Mouse (Mus musculus) retina, adult 2 months (tissue): ENCODE results near the gene Arhgap28.
"Not testable (repeated sequence)": the region's sequence is repeated elsewhere in the genome, so short reads cannot be mapped to it uniquely, and the experiment has no call there.

Source experiments
- DNase-seq: peaks from one replicate; pipeline ENCODE4 v3.0.0-alpha.2; 2012; ENCODE audit warnings: low read depth, low spot score

Arhgap28 gene

GRCm38 (mm10) chr17:67888081-67888480 is 115.8 kb downstream of the Arhgap28 start:
- DNase-seq = no peak

DNA sequence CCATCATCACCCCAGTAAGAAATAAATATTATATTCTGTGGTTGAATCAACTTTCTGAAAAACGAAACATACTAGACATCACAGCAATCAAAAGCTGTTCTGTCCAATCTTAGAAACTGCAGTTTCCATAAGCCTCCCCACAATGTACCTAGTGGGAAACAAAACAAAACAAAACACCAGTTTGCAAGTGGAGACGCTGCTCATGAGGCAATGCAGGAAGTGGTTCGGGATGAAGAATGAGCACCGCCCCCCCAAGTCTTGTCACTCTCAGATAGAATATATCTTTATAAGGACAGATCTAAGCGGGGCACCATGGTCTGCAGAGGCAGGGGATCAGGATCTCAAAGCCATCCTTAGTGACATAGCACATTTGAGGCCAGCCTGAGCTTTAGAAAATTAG is 117.6 kb downstream of the Arhgap28 start:
- DNase-seq = no peak

GRCm38 (mm10) chr17:67877599-67877998 is 126.3 kb downstream of the Arhgap28 start:
- DNase-seq = no peak

- DNase-seq = peak; percentile 47
Observed at GRCm38 (mm10) chr17:67869731-67870601, 134.0 kb downstream of the Arhgap28 start.

GRCm38 (mm10) chr17:67866541-67867241 is 137.2 kb downstream of the Arhgap28 start:
- DNase-seq = no peak

DNA sequence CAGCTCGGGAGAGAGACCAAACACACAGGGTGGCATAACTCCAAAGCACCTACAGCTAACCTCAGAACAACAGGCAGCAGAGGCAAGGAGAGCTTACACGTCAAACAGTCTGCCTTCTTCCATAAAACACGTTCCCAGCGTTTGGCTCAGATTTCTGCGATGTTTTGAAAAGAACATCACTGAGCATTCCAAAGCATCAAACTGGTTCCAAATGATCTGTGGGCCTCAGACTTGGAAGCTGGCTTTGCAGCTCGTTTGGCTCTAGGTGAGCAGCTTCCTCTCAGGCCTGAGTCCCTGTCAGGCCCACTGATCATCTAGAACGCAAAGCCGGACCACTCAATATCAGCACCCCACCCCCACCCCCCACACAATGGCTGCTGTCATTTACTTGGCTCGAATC is 137.9 kb downstream of the Arhgap28 start:
- DNase-seq = no peak

DNA sequence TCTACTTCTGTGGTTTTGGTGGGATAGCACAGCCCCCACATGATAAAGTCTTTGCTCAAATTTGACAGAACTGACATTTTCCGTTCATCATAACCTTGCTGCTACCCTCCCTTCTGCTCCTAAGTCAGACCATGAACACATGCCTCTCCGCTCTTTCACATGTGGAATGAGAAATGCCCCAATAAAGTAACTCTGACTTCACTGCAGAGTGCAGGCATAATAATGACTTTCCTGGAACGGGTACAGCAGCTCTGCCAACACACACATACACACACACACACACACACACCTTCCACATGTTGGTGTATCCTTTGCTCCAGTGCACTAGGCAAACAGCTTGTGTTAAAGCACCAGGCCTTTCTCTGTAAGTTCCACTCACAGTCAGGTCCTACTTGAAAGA is 139.0 kb downstream of the Arhgap28 start:
- no peak for DNase-seq

DNA sequence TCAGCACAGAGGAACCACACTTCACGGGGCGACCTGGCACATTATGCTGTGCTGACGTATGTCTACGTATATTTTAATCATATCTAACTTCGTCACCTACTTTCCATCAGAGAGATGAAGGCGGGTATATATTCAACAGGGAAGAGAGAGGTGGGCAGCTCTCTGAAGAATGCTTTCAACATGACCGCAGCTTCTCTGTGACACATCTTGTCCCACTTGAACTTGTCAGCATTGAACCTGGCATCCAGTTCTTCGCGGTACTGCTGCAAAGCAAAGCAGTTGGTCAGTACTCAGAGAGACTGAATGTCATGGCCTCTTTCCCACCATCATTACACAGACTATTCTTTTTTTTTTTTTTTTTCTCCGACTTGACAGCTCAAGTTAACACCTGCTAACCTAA is 139.6 kb downstream of the Arhgap28 start:
- no peak for DNase-seq

DNA sequence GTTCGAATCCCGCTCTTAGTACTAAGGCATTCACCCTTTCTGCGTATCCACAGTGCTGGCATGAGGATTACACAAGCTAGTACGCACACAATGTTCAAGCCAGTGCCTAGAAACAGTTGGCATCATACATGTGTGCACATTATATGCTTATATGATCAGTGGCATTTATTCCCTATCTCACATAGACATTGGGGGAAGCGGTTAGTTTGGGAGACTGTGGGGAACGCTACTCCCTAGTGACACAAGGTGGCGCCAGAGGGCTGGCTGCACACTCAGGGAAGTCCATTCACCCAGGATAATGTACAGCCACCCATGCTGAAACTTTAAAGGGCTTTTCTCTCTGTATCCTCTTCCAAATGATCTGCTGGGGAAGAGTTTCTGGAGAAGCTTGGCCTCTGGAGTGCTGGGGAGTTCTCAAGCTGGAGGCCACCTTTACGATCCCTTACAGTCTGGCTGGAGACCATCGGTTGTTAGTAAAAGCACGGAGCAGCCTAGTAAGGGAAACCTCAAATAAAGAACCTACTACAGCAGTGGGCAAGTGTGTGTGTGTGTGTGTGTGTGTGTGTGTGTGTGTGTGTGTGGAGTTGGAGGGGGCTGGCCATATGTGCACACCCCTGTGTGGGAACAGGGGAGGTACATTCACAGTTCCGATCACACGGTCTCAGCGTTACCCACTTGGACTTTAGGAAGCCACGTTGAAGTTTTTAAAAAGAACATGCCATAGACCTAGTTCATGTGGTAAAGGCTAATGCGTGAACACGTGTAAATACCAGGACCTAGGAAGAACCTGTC is 142.0 kb downstream of the Arhgap28 start:
- DNase-seq = peak; percentile 22

- DNase-seq = no peak
Observed at GRCm38 (mm10) chr17:67861080-67861630, 142.8 kb downstream of the Arhgap28 start.

- not testable (repeated sequence) for DNase-seq
Observed at GRCm38 (mm10) chr17:67841494-67841893, 162.4 kb downstream of the Arhgap28 start.

- DNase-seq = no peak
Observed at GRCm38 (mm10) chr17:67838948-67839347, 165.0 kb downstream of the Arhgap28 start.

DNA sequence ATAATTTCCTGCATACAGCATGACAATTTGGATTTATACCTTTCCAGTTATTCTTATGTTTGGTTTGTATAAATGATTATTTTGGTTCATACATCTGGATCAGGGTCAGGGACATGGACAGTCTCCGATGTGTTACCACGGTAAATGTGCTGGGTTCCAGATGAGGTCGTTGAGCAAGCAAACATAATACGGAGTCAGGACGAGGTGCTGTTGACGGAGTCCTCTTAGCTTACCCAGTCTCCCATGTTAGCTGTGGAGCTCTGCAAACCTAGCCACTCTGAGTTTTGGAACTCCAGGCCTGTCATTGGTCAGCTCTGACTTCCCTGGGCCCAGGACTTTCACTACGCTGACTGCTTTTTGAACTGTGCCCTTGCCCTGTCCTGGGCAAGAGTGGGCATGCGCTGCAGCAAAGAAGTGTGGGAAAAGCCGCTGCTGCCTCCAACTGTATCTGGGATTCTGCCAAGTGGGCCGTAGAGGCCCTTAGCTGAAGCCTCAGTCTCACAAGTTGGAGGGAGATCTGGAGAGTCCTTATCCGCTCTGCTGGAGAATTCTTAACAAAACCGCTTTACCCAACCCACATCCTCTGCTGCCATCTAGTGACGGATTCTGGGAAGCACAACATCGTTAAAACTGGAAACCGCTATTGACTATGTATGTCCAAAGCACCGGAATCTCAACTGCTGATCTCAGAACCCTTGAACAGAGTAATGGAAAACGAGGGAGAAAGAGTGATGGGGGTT is 166.4 kb downstream of the Arhgap28 start:
- peak; percentile 56 for DNase-seq

GRCm38 (mm10) chr17:67836146-67836895 is 167.6 kb downstream of the Arhgap28 start:
- DNase-seq = no peak

DNA sequence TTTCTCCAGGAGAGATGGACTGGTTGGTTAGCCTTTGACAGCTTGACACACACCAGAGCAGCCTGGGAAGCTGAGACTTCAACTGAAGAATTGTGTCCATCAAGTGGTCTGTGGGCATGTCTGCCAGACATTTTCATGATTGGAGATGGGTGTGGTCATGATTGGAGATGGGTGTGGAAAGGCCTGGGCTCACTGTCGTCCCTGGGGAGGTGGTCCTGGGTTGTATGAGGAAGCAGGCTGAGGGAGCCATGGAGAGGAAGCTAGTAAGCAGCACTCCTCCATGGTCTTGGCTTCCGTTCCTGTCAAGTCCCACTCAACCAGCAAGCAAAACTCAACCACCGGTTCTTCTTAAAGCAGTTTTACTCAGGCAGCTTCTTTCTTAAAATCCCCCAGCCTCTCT is 176.5 kb downstream of the Arhgap28 start:
- no peak for DNase-seq

DNA sequence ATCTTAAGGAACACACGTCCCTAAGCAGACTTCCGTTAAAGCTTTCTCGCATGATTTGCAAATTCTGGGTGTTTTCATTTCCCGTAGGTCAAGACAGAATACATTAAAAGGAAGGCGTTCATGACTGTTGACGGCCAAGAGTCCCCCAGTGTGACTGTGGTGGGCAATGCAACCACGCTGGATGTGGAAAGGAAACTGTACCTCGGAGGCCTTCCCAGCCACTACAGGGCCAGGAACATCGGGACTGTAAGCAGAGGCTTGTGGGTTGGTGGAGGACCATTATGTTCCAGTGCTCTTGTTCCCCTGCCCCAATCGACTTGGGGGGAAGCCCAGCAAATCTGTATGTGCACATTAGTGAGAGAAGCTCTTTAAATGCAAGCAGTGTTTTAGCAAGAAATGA is 187.0 kb downstream of the Arhgap28 start:
- no peak for DNase-seq

DNA sequence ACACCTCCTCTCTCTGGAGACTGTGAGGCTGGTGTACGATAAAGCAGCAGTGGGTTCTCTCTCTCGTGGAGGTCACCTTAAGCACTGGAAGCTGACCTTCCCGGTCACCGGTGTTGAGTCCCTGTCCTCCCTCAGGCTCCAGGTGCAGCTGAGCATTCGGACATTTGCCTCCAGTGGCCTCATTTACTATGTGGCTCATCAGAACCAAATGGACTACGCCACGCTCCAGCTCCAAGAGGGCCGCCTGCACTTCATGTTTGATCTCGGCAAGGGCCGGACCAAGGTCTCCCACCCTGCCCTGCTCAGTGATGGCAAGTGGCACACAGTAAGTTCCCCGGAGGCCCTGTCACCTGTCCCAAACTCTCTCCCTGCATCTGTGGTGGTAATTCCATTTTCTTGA is 188.2 kb downstream of the Arhgap28 start:
- DNase-seq = no peak

GRCm38 (mm10) chr17:67813666-67814065 is 190.3 kb downstream of the Arhgap28 start:
- DNase-seq = no peak

DNA sequence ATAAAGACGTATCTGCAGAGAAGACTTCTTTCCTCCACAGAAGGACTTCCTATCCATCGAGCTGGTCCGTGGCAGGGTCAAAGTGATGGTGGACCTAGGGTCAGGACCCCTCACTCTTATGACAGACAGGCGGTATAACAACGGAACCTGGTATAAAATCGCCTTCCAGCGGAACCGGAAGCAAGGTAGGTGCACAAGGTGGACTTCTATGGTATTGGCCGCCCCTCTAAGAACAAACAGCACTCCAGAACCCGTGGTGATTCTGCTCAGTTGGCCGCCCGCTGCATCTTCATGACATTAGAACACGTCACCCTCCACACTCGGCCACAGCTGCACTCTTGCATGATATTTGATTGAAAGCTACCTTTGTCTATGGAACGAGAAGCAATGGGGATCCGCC is 194.7 kb downstream of the Arhgap28 start:
- no peak for DNase-seq
